Mouse (Mus musculus): ENCODE measurements around the gene Fam171a2. TPM values are rescaled to one million over a fixed set of nuclear protein-coding genes. Genes with fewer than 3 reads are reported as not detected.
A peak's percentile ranks its signal among the peaks of the same experiment; 100 is the strongest.

The Fam171a2 gene
- polyA plus RNA-seq, 1 experiment from 2014 or later: 7.9 TPM

- DNase-seq (ENCODE audit: low spot score) (no peak), ATAC-seq (ENCODE audit: insufficient number of reproducible peaks, low FRiP score, low TSS enrichment, low read depth) (no peak)
- H3K4me3 ChIP-seq (ENCODE audit: low read depth, low read length): no peak overlapping the region
- no peaks in the 10 kb centered on the region for H3K9me3 ChIP-seq (ENCODE audit: control insufficient read depth, low read length)
- H3K4me1 ChIP-seq (ENCODE audit: control insufficient read depth, insufficient read depth, low read length): peaks cover 14% of the 10 kb centered on the region
- H3K9ac ChIP-seq (ENCODE audit: low read length): no peak overlapping the region
- H3K4me2 ChIP-seq (ENCODE audit: low read depth, severe bottlenecking): no peak overlapping the region
- peaks cover 25% of the 10 kb centered on the region for H3K27me3 ChIP-seq (ENCODE audit: control insufficient read depth, insufficient read depth, low read length)
- peaks cover 15% of the 10 kb centered on the region for H3K36me3 ChIP-seq (ENCODE audit: control insufficient read depth, insufficient read depth, low read length)
- WGBS: 90% methylated on average over 11 of the region's 11 CpGs
- no peak overlapping the region for H3K27ac ChIP-seq (replicated peaks; ENCODE audit: low read depth, low read length)
Measured at GRCm38 (mm10) chr11:102403657-102404056, 43.8 kb downstream of the Fam171a2 start.

GRCm38 (mm10) chr11:102401898-102402500, 45.5 kb downstream of the Fam171a2 start:
- H3K9me3 ChIP-seq (ENCODE audit: control insufficient read depth, low read length): no peaks in the 10 kb centered on the region
- H3K27ac ChIP-seq (replicated peaks; ENCODE audit: low read depth, low read length): no peak overlapping the region
- H3K36me3 ChIP-seq (ENCODE audit: control insufficient read depth, insufficient read depth, low read length): peaks cover 15% of the 10 kb centered on the region
- no peak overlapping the region for H3K9ac ChIP-seq (ENCODE audit: low read length)
- DNase-seq (ENCODE audit: low spot score) (no peak), ATAC-seq (ENCODE audit: insufficient number of reproducible peaks, low FRiP score, low TSS enrichment, low read depth) (no peak)
- peaks cover 37% of the 10 kb centered on the region for H3K27me3 ChIP-seq (ENCODE audit: control insufficient read depth, insufficient read depth, low read length)
- H3K4me2 ChIP-seq (ENCODE audit: low read depth, severe bottlenecking): no peak overlapping the region
- WGBS: 65% methylated on average over 12 of the region's 12 CpGs
- H3K4me3 ChIP-seq (ENCODE audit: low read depth, low read length): no peak overlapping the region
- peaks cover 14% of the 10 kb centered on the region for H3K4me1 ChIP-seq (ENCODE audit: control insufficient read depth, insufficient read depth, low read length)

DNA sequence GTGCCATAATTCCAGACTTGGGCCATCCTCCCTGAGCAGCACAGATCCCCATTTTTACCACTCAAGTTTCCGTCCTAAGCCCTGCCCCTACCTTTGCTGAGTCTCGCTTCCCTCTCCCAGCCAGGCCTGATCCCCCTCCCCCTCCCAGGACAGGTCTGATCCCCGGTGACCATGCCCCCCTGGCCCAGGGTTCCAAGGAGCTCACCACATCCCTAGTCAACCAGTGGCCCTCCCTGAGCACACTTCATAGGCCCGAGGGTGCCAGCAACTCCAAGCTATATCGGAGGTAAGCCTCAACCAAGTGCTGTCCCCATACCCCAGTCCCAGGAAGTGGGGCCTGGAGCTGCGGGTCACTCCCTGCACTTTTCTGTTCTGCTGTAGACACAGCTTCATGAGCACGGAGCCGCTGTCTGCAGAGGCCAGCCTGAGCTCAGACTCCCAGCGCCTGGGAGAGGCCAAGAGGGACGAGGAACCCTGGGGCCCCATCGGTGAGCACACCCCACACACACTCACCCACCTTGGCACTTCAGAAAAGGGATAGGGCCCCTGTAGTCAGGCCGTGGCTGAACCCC, 46.9 kb downstream of the Fam171a2 start:
- no peak for DNase-seq (ENCODE audit: low spot score)
- H3K4me2 ChIP-seq (ENCODE audit: low read depth, severe bottlenecking): no peak overlapping the region
- peaks cover 15% of the 10 kb centered on the region for H3K36me3 ChIP-seq (ENCODE audit: control insufficient read depth, insufficient read depth, low read length)
- H3K27ac ChIP-seq (replicated peaks; ENCODE audit: low read depth, low read length): no peak overlapping the region
- H3K27me3 ChIP-seq (ENCODE audit: control insufficient read depth, insufficient read depth, low read length): peaks cover 43% of the 10 kb centered on the region
- H3K4me3 ChIP-seq (ENCODE audit: low read depth, low read length): no peak overlapping the region
- H3K9me3 ChIP-seq (ENCODE audit: control insufficient read depth, low read length): no peaks in the 10 kb centered on the region
- no peak overlapping the region for H3K9ac ChIP-seq (ENCODE audit: low read length)
- H3K4me1 ChIP-seq (ENCODE audit: control insufficient read depth, insufficient read depth, low read length): peaks cover 8% of the 10 kb centered on the region; the same call in 1 of the 2 replicates
- 23% methylated on average over 12 of the region's 12 CpGs for WGBS
- ATAC-seq (ENCODE audit: insufficient number of reproducible peaks, low FRiP score, low TSS enrichment, low read depth): 0 out of 2 replicates have a peak, but pooled peaks have one; percentile 15

- DNase-seq (ENCODE audit: low spot score) (peak; percentile 46), ATAC-seq (ENCODE audit: insufficient number of reproducible peaks, low FRiP score, low TSS enrichment, low read depth) (no peak)
- WGBS: under 1% methylated on average over 34 of the region's 34 CpGs
- Histone ChIP-seq H3K9me3 (ENCODE audit: control insufficient read depth, low read length) (no peaks in the 10 kb centered on the region), H3K4me2 (ENCODE audit: low read depth, severe bottlenecking) (peak overlapping the region; percentile 47), H3K27me3 (ENCODE audit: control insufficient read depth, insufficient read depth, low read length) (peaks cover 48% of the 10 kb centered on the region), H3K4me3 (ENCODE audit: low read depth, low read length) (peak overlapping the region; percentile 24), H3K27ac (replicated peaks; ENCODE audit: low read depth, low read length) (no peak overlapping the region), H3K36me3 (ENCODE audit: control insufficient read depth, insufficient read depth, low read length) (peaks cover 15% of the 10 kb centered on the region), H3K4me1 (ENCODE audit: control insufficient read depth, insufficient read depth, low read length) (peaks cover 6% of the 10 kb centered on the region; the same call in 1 of the 2 replicates), H3K9ac (ENCODE audit: low read length) (0 out of 2 replicates have a peak overlapping the region, but pooled peaks have one; percentile 22)
Measured at GRCm38 (mm10) chr11:102399610-102400072, 47.8 kb downstream of the Fam171a2 start.

GRCm38 (mm10) chr11:102399107-102399506, 48.4 kb downstream of the Fam171a2 start:
- Histone ChIP-seq H3K4me1 (ENCODE audit: control insufficient read depth, insufficient read depth, low read length) (peaks cover 6% of the 10 kb centered on the region; the same call in 1 of the 2 replicates), H3K4me2 (ENCODE audit: low read depth, severe bottlenecking) (no peak overlapping the region)

DNA sequence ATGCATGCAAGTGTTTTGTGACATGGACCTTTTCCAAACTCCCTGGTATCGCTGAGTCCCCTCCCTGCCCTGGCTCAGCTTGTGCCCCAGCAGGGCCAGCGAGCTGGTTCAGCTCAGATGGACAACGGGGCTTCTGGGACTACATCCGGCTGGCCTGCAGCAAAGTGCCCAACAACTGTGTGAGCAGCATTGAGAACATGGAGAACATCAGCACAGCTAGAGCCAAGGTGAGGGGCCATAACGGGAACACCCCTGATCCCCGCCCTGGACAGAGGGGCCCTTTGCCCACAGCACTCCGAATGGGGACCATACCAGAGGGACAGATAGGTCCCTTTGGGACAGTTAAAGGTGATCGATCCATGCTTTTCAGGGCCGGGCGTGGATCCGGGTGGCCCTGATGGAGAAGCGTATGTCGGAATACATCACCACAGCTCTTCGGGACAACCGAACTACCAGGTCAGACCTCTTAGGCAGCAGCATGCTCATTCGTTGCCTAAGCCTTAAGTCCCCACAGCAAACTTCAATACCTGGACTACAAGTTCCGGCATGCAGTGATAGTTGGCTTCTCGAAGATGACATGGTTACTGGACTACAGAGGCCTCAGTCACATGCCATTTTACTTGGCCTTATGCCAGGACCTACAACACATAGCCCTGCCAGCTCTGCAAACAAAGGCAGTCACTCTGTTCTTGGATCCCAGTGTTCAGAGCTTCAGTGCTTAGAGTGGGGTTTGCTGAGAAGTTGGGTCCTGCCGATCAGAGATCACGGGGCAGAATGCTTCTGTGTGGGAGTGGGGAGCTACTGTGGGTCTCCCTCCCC, 49.3 kb downstream of the Fam171a2 start:
- ATAC-seq (ENCODE audit: insufficient number of reproducible peaks, low FRiP score, low TSS enrichment, low read depth): no peak
- Histone ChIP-seq H3K27me3 (ENCODE audit: control insufficient read depth, insufficient read depth, low read length) (peaks cover 48% of the 10 kb centered on the region), H3K4me2 (ENCODE audit: low read depth, severe bottlenecking) (no peak overlapping the region), H3K9ac (ENCODE audit: low read length) (no peak overlapping the region), H3K4me3 (ENCODE audit: low read depth, low read length) (no peak overlapping the region), H3K9me3 (ENCODE audit: control insufficient read depth, low read length) (no peaks in the 10 kb centered on the region), H3K4me1 (ENCODE audit: control insufficient read depth, insufficient read depth, low read length) (peaks cover 13% of the 10 kb centered on the region), H3K27ac (replicated peaks; ENCODE audit: low read depth, low read length) (no peak overlapping the region), H3K36me3 (ENCODE audit: control insufficient read depth, insufficient read depth, low read length) (peaks cover 3% of the 10 kb centered on the region)
- 79% methylated on average over 20 of the region's 20 CpGs for WGBS
- DNase-seq (ENCODE audit: low spot score): no peak

More at GRCm38 (mm10) chr11:102399107-102399506, 48.4 kb downstream of the Fam171a2 start:
- H3K9me3 ChIP-seq (ENCODE audit: control insufficient read depth, low read length): no peaks in the 10 kb centered on the region
- no peak overlapping the region for H3K27ac ChIP-seq (replicated peaks; ENCODE audit: low read depth, low read length)
- ATAC-seq (ENCODE audit: insufficient number of reproducible peaks, low FRiP score, low TSS enrichment, low read depth): no peak
- peaks cover 10% of the 10 kb centered on the region for H3K36me3 ChIP-seq (ENCODE audit: control insufficient read depth, insufficient read depth, low read length)
- peak overlapping the region; percentile 24; the same call in 1 of the 2 replicates for H3K4me3 ChIP-seq (ENCODE audit: low read depth, low read length)
- no peak for DNase-seq (ENCODE audit: low spot score)
- H3K9ac ChIP-seq (ENCODE audit: low read length): no peak overlapping the region
- H3K27me3 ChIP-seq (ENCODE audit: control insufficient read depth, insufficient read depth, low read length): peaks cover 48% of the 10 kb centered on the region
- WGBS: 10% methylated on average over 15 of the region's 15 CpGs

- no peak for ATAC-seq (ENCODE audit: insufficient number of reproducible peaks, low FRiP score, low TSS enrichment, low read depth)
- WGBS: 73% methylated on average over 7 of the region's 7 CpGs
- DNase-seq (ENCODE audit: low spot score): no peak
Measured at GRCm38 (mm10) chr11:102396671-102397141, 50.8 kb downstream of the Fam171a2 start.

GRCm38 (mm10) chr11:102396263-102396662, 51.2 kb downstream of the Fam171a2 start:
- Histone ChIP-seq H3K9me3 (ENCODE audit: control insufficient read depth, low read length) (no peaks in the 10 kb centered on the region), H3K27ac (replicated peaks; ENCODE audit: low read depth, low read length) (no peak overlapping the region), H3K36me3 (ENCODE audit: control insufficient read depth, insufficient read depth, low read length) (no peaks in the 10 kb centered on the region), H3K9ac (ENCODE audit: low read length) (no peak overlapping the region), H3K4me3 (ENCODE audit: low read depth, low read length) (no peak overlapping the region), H3K4me2 (ENCODE audit: low read depth, severe bottlenecking) (no peak overlapping the region), H3K27me3 (ENCODE audit: control insufficient read depth, insufficient read depth, low read length) (peaks cover 45% of the 10 kb centered on the region), H3K4me1 (ENCODE audit: control insufficient read depth, insufficient read depth, low read length) (peaks cover 16% of the 10 kb centered on the region)
- no peak for DNase-seq (ENCODE audit: low spot score)
- 60% methylated on average over 6 of the region's 6 CpGs for WGBS
- no peak for ATAC-seq (ENCODE audit: insufficient number of reproducible peaks, low FRiP score, low TSS enrichment, low read depth)

More at GRCm38 (mm10) chr11:102396671-102397141, 50.8 kb downstream of the Fam171a2 start:
- H3K4me2 ChIP-seq (ENCODE audit: low read depth, severe bottlenecking): no peak overlapping the region
- H3K27ac ChIP-seq (replicated peaks; ENCODE audit: low read depth, low read length): no peak overlapping the region
- H3K4me3 ChIP-seq (ENCODE audit: low read depth, low read length): no peak overlapping the region
- H3K9ac ChIP-seq (ENCODE audit: low read length): no peak overlapping the region
- peaks cover 16% of the 10 kb centered on the region for H3K4me1 ChIP-seq (ENCODE audit: control insufficient read depth, insufficient read depth, low read length)
- no peaks in the 10 kb centered on the region for H3K9me3 ChIP-seq (ENCODE audit: control insufficient read depth, low read length)
- peaks cover 45% of the 10 kb centered on the region for H3K27me3 ChIP-seq (ENCODE audit: control insufficient read depth, insufficient read depth, low read length)
- no peaks in the 10 kb centered on the region for H3K36me3 ChIP-seq (ENCODE audit: control insufficient read depth, insufficient read depth, low read length)
